In the genomic region with DNA sequence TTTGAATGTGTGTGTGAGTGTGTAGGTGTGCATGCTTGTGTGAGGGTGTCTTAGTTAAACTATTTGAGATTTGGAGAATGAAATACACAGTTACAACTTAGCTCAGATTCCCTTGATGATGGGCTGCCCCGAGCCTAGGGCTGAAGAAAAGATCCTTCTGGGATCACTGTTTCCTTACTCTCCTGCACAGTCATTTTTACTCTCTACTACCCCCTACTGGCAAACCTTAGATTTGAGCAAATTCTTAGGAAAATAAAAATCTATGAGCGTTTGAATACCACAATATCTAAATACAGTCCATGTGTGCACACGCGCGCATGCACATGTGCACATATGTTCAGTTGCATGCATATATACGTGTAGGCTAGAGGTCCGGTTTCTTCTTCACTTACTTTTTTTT, we compare ENCODE assay signal across 11 mouse cellular contexts. TPM values are rescaled to one million over a fixed set of nuclear protein-coding genes. Genes with fewer than 3 reads are reported as not detected.
DNase-seq lines count a peak whose midpoint lies in the region; ATAC-seq lines count a peak whose summit lies in the region.
"Had no signal": no experiment of that assay in that cellular context is flagged by ENCODE, and none has a peak within 500 bp of the region (broad histone marks: within the 10 kb centered on the region; RNA-seq: fewer than 3 reads in every experiment).

No protein-coding gene starts in this region.

- peak; percentile 10 for DNase-seq in heart, adult 11 months
- no peak for DNase-seq in heart, adult 9 months (ENCODE audit: low spot score in 2 of 2)
- peak; percentile 68 for DNase-seq in midbrain, embryonic 14.5 days
- DNase-seq in naive thymus-derived CD4-positive, alpha-beta T cell, adult 2 months (ENCODE audit: low read depth), result peak; percentile 64
- DNase-seq in cerebellum, postnatal 4 days (ENCODE audit: low spot score in 2 of 2), result no peak
- no peak for DNase-seq in B cell, adult 2 months

- ATAC-seq in midbrain, embryonic 14.5 days (ENCODE audit: low FRiP score, low TSS enrichment), result no peak
- ATAC-seq in midbrain, embryonic 15.5 days (replicated peaks), result no peak
- peak; percentile 79 for ATAC-seq in common myeloid progenitor, adult 5-6 weeks (replicated peaks; ENCODE audit: low read depth, poor library complexity, severe bottlenecking)

- H3K9me3 ChIP-seq in midbrain, embryonic 14.5 days (ENCODE audit: control insufficient read depth, low read length), result no peaks in the 10 kb centered on the region
- H3K9me3 ChIP-seq in midbrain, embryonic 15.5 days, result no peaks in the 10 kb centered on the region

- H3K27me3 ChIP-seq in midbrain, embryonic 14.5 days (ENCODE audit: control insufficient read depth, insufficient read depth, low read length), result no peaks in the 10 kb centered on the region
- H3K27me3 ChIP-seq in midbrain, embryonic 15.5 days (replicated peaks), result no peaks in the 10 kb centered on the region

- H3K27ac ChIP-seq in midbrain, embryonic 14.5 days (replicated peaks; ENCODE audit: low read depth, low read length), result no peak overlapping the region
- no peak overlapping the region for H3K27ac ChIP-seq in midbrain, embryonic 15.5 days

- H3K4me3 ChIP-seq in midbrain, embryonic 14.5 days (replicated peaks; ENCODE audit: low read depth, low read length), result no peak overlapping the region
- H3K4me3 ChIP-seq in midbrain, embryonic 15.5 days, result no peak overlapping the region

- no peak overlapping the region for H3K4me2 ChIP-seq in midbrain, embryonic 14.5 days (ENCODE audit: low read length)
- no peak overlapping the region for H3K4me2 ChIP-seq in midbrain, embryonic 15.5 days

- no peaks in the 10 kb centered on the region for H3K4me1 ChIP-seq in midbrain, embryonic 14.5 days (ENCODE audit: control insufficient read depth, insufficient read depth, low read length)
- no peaks in the 10 kb centered on the region for H3K4me1 ChIP-seq in midbrain, embryonic 15.5 days

- H3K9ac ChIP-seq in midbrain, embryonic 14.5 days (replicated peaks; ENCODE audit: low read length), result no peak overlapping the region
- no peak overlapping the region for H3K9ac ChIP-seq in midbrain, embryonic 15.5 days

- WGBS in midbrain, embryonic 14.5 days, result 76% methylated on average over 7 of the region's 7 CpGs
- 73% methylated on average over 7 of the region's 7 CpGs for WGBS in midbrain, embryonic 15.5 days

- H3K36me3 ChIP-seq in midbrain, embryonic 14.5 days (ENCODE audit: control insufficient read depth, insufficient read depth, low read length), result no peaks in the 10 kb centered on the region
- H3K36me3 ChIP-seq in midbrain, embryonic 15.5 days (replicated peaks), result no peaks in the 10 kb centered on the region

RNA-seq across cellular contexts. Expression of a gene that starts 35.1 kb away (rescaled TPM):
- polyA plus RNA-seq in midbrain, embryonic 14.5 days (2014; fragmentation: Nextera tagmentation; extraction: Ambion mirVana), result 0.51 and 0.83 TPM in 2 replicates
- polyA plus RNA-seq in midbrain, embryonic 15.5 days (2015; fragmentation: Nextera tagmentation; extraction: Ambion mirVana), result 1.3 and 1.6 TPM in 2 replicates
- total RNA-seq in common myeloid progenitor, adult 5-6 weeks (2017), result not detected in 2 replicates
- total RNA-seq: gastrocnemius, adult 8-10 months had no signal
- polyA plus RNA-seq: small intestine, adult 2 months had no signal

RNA-seq across cellular contexts. Expression of a gene that starts 44.5 kb away (rescaled TPM):
- polyA plus RNA-seq in midbrain, embryonic 14.5 days (2014; fragmentation: Nextera tagmentation; extraction: Ambion mirVana), result 0.20 and 0.61 TPM in 2 replicates
- 0.20 and 0.44 TPM in 2 replicates for polyA plus RNA-seq in midbrain, embryonic 15.5 days (2015; fragmentation: Nextera tagmentation; extraction: Ambion mirVana)
- 0.18 and 3.4 TPM in 2 replicates for total RNA-seq in common myeloid progenitor, adult 5-6 weeks (2017)
- total RNA-seq: gastrocnemius, adult 8-10 months; left cerebral cortex, postnatal 14 days had no signal

Comparison
In these comparisons a context has a peak if more than half of its experiments do, and no peak if none do; other contexts are left out.
1. DNase-seq: peak in heart, adult 11 months (single experiment), midbrain, embryonic 14.5 days (single experiment) and naive thymus-derived CD4-positive, alpha-beta T cell, adult 2 months (single experiment); none in heart, adult 9 months (0 of 2), cerebellum, postnatal 4 days (0 of 2) and B cell, adult 2 months (0 of 2).